Mouse (Mus musculus): ENCODE data around the gene Tiprl. TPM values are rescaled to one million over a fixed set of nuclear protein-coding genes. Genes with fewer than 3 reads are reported as not detected.
A peak's percentile ranks its signal among the peaks of the same experiment; 100 is the strongest.

Tiprl gene
- polyA plus RNA-seq, 1 experiment from 2014 or later = 89.2 TPM

GRCm38 (mm10) chr1:165199639-165200038 lies 37.2 kb downstream of the Tiprl start:
- no peak overlapping the region for H3K4me2 ChIP-seq
- H3K9ac ChIP-seq = no peak overlapping the region
- 61% methylated on average over 3 of the region's 3 CpGs for WGBS
- no peaks in the 10 kb centered on the region for H3K36me3 ChIP-seq
- no peaks in the 10 kb centered on the region for H3K9me3 ChIP-seq
- 0 out of 2 replicates have a peak, but pooled peaks cover 3% of the 10 kb centered on the region for H3K4me1 ChIP-seq
- no peak overlapping the region for H3K27ac ChIP-seq
- no peak overlapping the region for H3K4me3 ChIP-seq (replicated peaks)
- H3K27me3 ChIP-seq (replicated peaks) = no peaks in the 10 kb centered on the region
- ATAC-seq (ENCODE audit: insufficient read depth, low FRiP score, low read depth) = no peak

GRCm38 (mm10) chr1:165198951-165199350 lies 37.8 kb downstream of the Tiprl start:
- Histone ChIP-seq H3K9me3 (no peaks in the 10 kb centered on the region), H3K36me3 (no peaks in the 10 kb centered on the region), H3K4me2 (no peak overlapping the region), H3K27ac (no peak overlapping the region), H3K4me1 (0 out of 2 replicates have a peak, but pooled peaks cover 3% of the 10 kb centered on the region), H3K4me3 (replicated peaks) (no peak overlapping the region), H3K9ac (no peak overlapping the region), H3K27me3 (replicated peaks) (no peaks in the 10 kb centered on the region)
- WGBS = 54% methylated on average over 1 of the region's 1 CpGs
- no peak for ATAC-seq (ENCODE audit: insufficient read depth, low FRiP score, low read depth)

GRCm38 (mm10) chr1:165197875-165198274 lies 38.9 kb downstream of the Tiprl start:
- H3K36me3 ChIP-seq = no peaks in the 10 kb centered on the region
- H3K4me1 ChIP-seq = 0 out of 2 replicates have a peak, but pooled peaks cover 3% of the 10 kb centered on the region
- 44% methylated on average over 3 of the region's 3 CpGs for WGBS
- no peak overlapping the region for H3K4me2 ChIP-seq
- H3K9ac ChIP-seq = no peak overlapping the region
- ATAC-seq (ENCODE audit: insufficient read depth, low FRiP score, low read depth) = no peak
- peak overlapping the region; percentile 21; the same call in 1 of the 2 replicates for H3K27ac ChIP-seq
- no peak overlapping the region for H3K4me3 ChIP-seq (replicated peaks)
- H3K9me3 ChIP-seq = no peaks in the 10 kb centered on the region
- no peaks in the 10 kb centered on the region for H3K27me3 ChIP-seq (replicated peaks)

- Histone ChIP-seq H3K36me3 (no peaks in the 10 kb centered on the region), H3K4me2 (no peak overlapping the region), H3K27ac (peak overlapping the region; percentile 92; the same call in 1 of the 2 replicates), H3K4me3 (replicated peaks) (no peak overlapping the region), H3K9ac (no peak overlapping the region), H3K27me3 (replicated peaks) (no peaks in the 10 kb centered on the region), H3K4me1 (0 out of 2 replicates have a peak, but pooled peaks cover 3% of the 10 kb centered on the region), H3K9me3 (no peaks in the 10 kb centered on the region)
- WGBS = 66% methylated on average over 3 of the region's 3 CpGs
- ATAC-seq (ENCODE audit: insufficient read depth, low FRiP score, low read depth) = no peak
These were observed 41.3 kb downstream of the Tiprl start for GRCm38 (mm10) chr1:165195396-165195960.

- 7% methylated on average over 5 of the region's 5 CpGs for WGBS
- H3K36me3 ChIP-seq = no peaks in the 10 kb centered on the region
- ATAC-seq (ENCODE audit: insufficient read depth, low FRiP score, low read depth) = peak; percentile 23; the same call in 1 of the 2 replicates
- H3K4me1 ChIP-seq = 0 out of 2 replicates have a peak, but pooled peaks cover 3% of the 10 kb centered on the region
- H3K4me2 ChIP-seq = peak overlapping the region; percentile 88
- no peaks in the 10 kb centered on the region for H3K9me3 ChIP-seq
- peak overlapping the region; percentile 69; the same call in 1 of the 2 replicates for H3K9ac ChIP-seq
- H3K27me3 ChIP-seq (replicated peaks) = no peaks in the 10 kb centered on the region
- peak overlapping the region; percentile 78 for H3K4me3 ChIP-seq (replicated peaks)
- H3K27ac ChIP-seq = peak overlapping the region; percentile 92
These were observed 42.2 kb downstream of the Tiprl start for GRCm38 (mm10) chr1:165194662-165195013.

- Histone ChIP-seq H3K36me3 (no peaks in the 10 kb centered on the region), H3K4me1 (0 out of 2 replicates have a peak, but pooled peaks cover 8% of the 10 kb centered on the region), H3K27me3 (replicated peaks) (no peaks in the 10 kb centered on the region), H3K9me3 (no peaks in the 10 kb centered on the region), H3K9ac (peak within 1 kb of the TSS; percentile 69), H3K27ac (peak within 1 kb of the TSS; percentile 92), H3K4me2 (peak within 1 kb of the TSS; percentile 88), H3K4me3 (replicated peaks) (peak within 1 kb of the TSS; percentile 78)
- peak; percentile 95 for ATAC-seq (ENCODE audit: insufficient read depth, low FRiP score, low read depth)
- WGBS = under 1% methylated on average over 69 of the region's 69 CpGs
These were observed 42.7 kb downstream of the Tiprl start, which contains the start of gene Sft2d2 for GRCm38 (mm10) chr1:165193880-165194661. Gene Sft2d2, minus strand, starts transcription at chr1:165194438.

GRCm38 (mm10) chr1:165193426-165193825 lies 43.4 kb downstream of the Tiprl start:
- WGBS = 9% methylated on average over 7 of the region's 7 CpGs
- Histone ChIP-seq H3K27me3 (replicated peaks) (no peaks in the 10 kb centered on the region), H3K27ac (peak overlapping the region; percentile 92), H3K36me3 (no peaks in the 10 kb centered on the region), H3K9ac (peak overlapping the region; percentile 69), H3K4me1 (0 out of 2 replicates have a peak, but pooled peaks cover 11% of the 10 kb centered on the region), H3K4me3 (replicated peaks) (peak overlapping the region; percentile 78), H3K9me3 (no peaks in the 10 kb centered on the region), H3K4me2 (peak overlapping the region; percentile 88)
- ATAC-seq (ENCODE audit: insufficient read depth, low FRiP score, low read depth) = no peak

- no peak for ATAC-seq (ENCODE audit: insufficient read depth, low FRiP score, low read depth)
- H3K9me3 ChIP-seq = no peaks in the 10 kb centered on the region
- peak overlapping the region; percentile 92 for H3K27ac ChIP-seq
- 51% methylated on average over 10 of the region's 10 CpGs for WGBS
- no peak overlapping the region for H3K9ac ChIP-seq
- H3K27me3 ChIP-seq (replicated peaks) = no peaks in the 10 kb centered on the region
- peak overlapping the region; percentile 88 for H3K4me2 ChIP-seq
- no peaks in the 10 kb centered on the region for H3K36me3 ChIP-seq
- H3K4me1 ChIP-seq = 0 out of 2 replicates have a peak, but pooled peaks cover 11% of the 10 kb centered on the region
- peak overlapping the region; percentile 78 for H3K4me3 ChIP-seq (replicated peaks)
These were observed 44.0 kb downstream of the Tiprl start for GRCm38 (mm10) chr1:165192714-165193264.

GRCm38 (mm10) chr1:165192102-165192501 lies 44.7 kb downstream of the Tiprl start:
- no peak for ATAC-seq (ENCODE audit: insufficient read depth, low FRiP score, low read depth)
- H3K4me1 ChIP-seq = 0 out of 2 replicates have a peak, but pooled peaks cover 11% of the 10 kb centered on the region
- H3K36me3 ChIP-seq = no peaks in the 10 kb centered on the region
- H3K4me2 ChIP-seq = no peak overlapping the region
- H3K9ac ChIP-seq = no peak overlapping the region
- 65% methylated on average over 4 of the region's 4 CpGs for WGBS
- no peak overlapping the region for H3K4me3 ChIP-seq (replicated peaks)
- H3K9me3 ChIP-seq = no peaks in the 10 kb centered on the region
- H3K27me3 ChIP-seq (replicated peaks) = no peaks in the 10 kb centered on the region
- H3K27ac ChIP-seq = no peak overlapping the region

- Histone ChIP-seq H3K4me2 (no peak overlapping the region), H3K4me1 (0 out of 2 replicates have a peak, but pooled peaks cover 11% of the 10 kb centered on the region), H3K9ac (no peak overlapping the region), H3K36me3 (no peaks in the 10 kb centered on the region), H3K27ac (no peak overlapping the region), H3K27me3 (replicated peaks) (no peaks in the 10 kb centered on the region), H3K4me3 (replicated peaks) (no peak overlapping the region), H3K9me3 (no peaks in the 10 kb centered on the region)
- WGBS = 73% methylated on average over 13 of the region's 13 CpGs
- ATAC-seq (ENCODE audit: insufficient read depth, low FRiP score, low read depth) = no peak
These were observed 45.2 kb downstream of the Tiprl start for GRCm38 (mm10) chr1:165191611-165192010.

GRCm38 (mm10) chr1:165190571-165191273 lies 46.1 kb downstream of the Tiprl start:
- WGBS = 85% methylated on average over 10 of the region's 10 CpGs
- H3K9me3 ChIP-seq = no peaks in the 10 kb centered on the region
- H3K4me1 ChIP-seq = 0 out of 2 replicates have a peak, but pooled peaks cover 11% of the 10 kb centered on the region
- H3K36me3 ChIP-seq = no peaks in the 10 kb centered on the region
- no peak overlapping the region for H3K4me2 ChIP-seq
- no peak overlapping the region for H3K27ac ChIP-seq
- ATAC-seq (ENCODE audit: insufficient read depth, low FRiP score, low read depth) = no peak
- no peaks in the 10 kb centered on the region for H3K27me3 ChIP-seq (replicated peaks)
- H3K9ac ChIP-seq = no peak overlapping the region
- H3K4me3 ChIP-seq (replicated peaks) = no peak overlapping the region
